Mouse (Mus musculus) intestine, embryonic 14.5 days (tissue): Measurements from ENCODE around the gene Prkg1. TPM values are rescaled to one million over a fixed set of nuclear protein-coding genes. Genes with fewer than 3 reads are reported as not detected.

ENCODE experiments used
- ATAC-seq: fragments of 200-750 bp; cut with Nextera tagmentation; replicated peaks from 2 replicates; pipeline ENCODE4 v1.8.0; 2017; ENCODE audit warnings: low read depth, moderate number of reproducible peaks, moderate TSS enrichment, moderate library complexity; ENCODE audit not compliant: low FRiP score, low TSS enrichment
- DNase-seq: peaks from one replicate; pipeline ENCODE4 v3.0.0-alpha.2; 2018; ENCODE audit warnings: low spot score
- H3K27ac ChIP-seq: fragments of 300-500 bp; sonication (generic); 2 replicates; pipeline ENCODE4 v1.5.1; 2014; ENCODE audit warnings: low read depth, mild to moderate bottlenecking, control low read depth
- H3K27me3 ChIP-seq: fragments of 300-500 bp; sonication (generic); replicated peaks from 2 replicates; pipeline ENCODE4 v1.6.1; 2014; ENCODE audit warnings: low read length, control low read depth; ENCODE audit not compliant: control insufficient read depth, insufficient read depth
- H3K36me3 ChIP-seq: fragments of 300-500 bp; sonication (generic); 2 replicates; pipeline ENCODE4 v1.6.1; 2014; ENCODE audit warnings: low read length, control low read depth; ENCODE audit not compliant: control insufficient read depth, insufficient read depth
- H3K4me1 ChIP-seq: fragments of 300-500 bp; sonication (generic); replicated peaks from 2 replicates; pipeline ENCODE4 v1.6.1; 2014; ENCODE audit warnings: low read length, control low read depth, mixed read lengths; ENCODE audit not compliant: control insufficient read depth, insufficient read depth
- H3K4me2 ChIP-seq: fragments of 300-500 bp; sonication (generic); 2 replicates; pipeline ENCODE4 v1.6.1; 2014; ENCODE audit warnings: low read length
- H3K4me3 ChIP-seq: fragments of 300-500 bp; sonication (generic); 2 replicates; pipeline ENCODE4 v1.5.1; 2014; ENCODE audit warnings: low read depth, low read length, control low read depth, mixed read lengths
- H3K9ac ChIP-seq: fragments of 300-500 bp; sonication (generic); 2 replicates; pipeline ENCODE4 v1.6.1; 2014; ENCODE audit warnings: mild to moderate bottlenecking, low read length
- H3K9me3 ChIP-seq: fragments of 300-500 bp; sonication (generic); 2 replicates; pipeline ENCODE4 v1.6.1; 2016; ENCODE audit warnings: low read length, control low read depth; ENCODE audit not compliant: control insufficient read depth
- WGBS: fragments of 180-500 bp; shearing (Covaris S2); extraction: QIAGEN DNeasy Blood & Tissue Kit; methylation state at CpG from one replicate; pipeline ENCODE4 v1.1.7; 2014; 5-methylcytosine and 5-hydroxymethylcytosine counted together
- polyA plus RNA-seq: library from polyadenylated mRNA; unstranded; fragments of >200 nt; fragmentation: Nextera tagmentation; extraction: Ambion mirVana; gene quantifications from 2 replicates; pipeline ENCODE4 v1.2.1, GENCODE M21; 2014

Gene Prkg1
- polyA plus RNA-seq, 1 experiment from 2014 or later = 14.2 TPM

GRCm38 (mm10) chr19:31199583-31199982 is 565.2 kb downstream of the Prkg1 start:
- no peaks in the 10 kb centered on the region for H3K9me3 ChIP-seq
- no peaks in the 10 kb centered on the region for H3K27me3 ChIP-seq
- H3K4me3 ChIP-seq = no peak overlapping the region
- no peak for ATAC-seq
- peak overlapping the region; percentile 47; the same call in 1 of the 2 replicates for H3K27ac ChIP-seq
- peak overlapping the region; percentile 13; the same call in 1 of the 2 replicates for H3K4me2 ChIP-seq
- H3K4me1 ChIP-seq = peaks cover 4% of the 10 kb centered on the region
- no peaks in the 10 kb centered on the region for H3K36me3 ChIP-seq
- H3K9ac ChIP-seq = no peak overlapping the region
- DNase-seq = no peak
- 27% methylated on average over 5 of the region's 5 CpGs for WGBS

- Histone ChIP-seq H3K9ac (no peak overlapping the region), H3K27me3 (no peaks in the 10 kb centered on the region), H3K27ac (peak overlapping the region; percentile 57), H3K36me3 (no peaks in the 10 kb centered on the region), H3K4me3 (no peak overlapping the region), H3K4me1 (peaks cover 4% of the 10 kb centered on the region), H3K4me2 (no peak overlapping the region), H3K9me3 (no peaks in the 10 kb centered on the region)
- ATAC-seq (no peak), DNase-seq (no peak)
- WGBS = 78% methylated on average over 4 of the region's 4 CpGs
These were observed 566.4 kb downstream of the Prkg1 start for GRCm38 (mm10) chr19:31198461-31198860.

GRCm38 (mm10) chr19:31197076-31197475 is 567.8 kb downstream of the Prkg1 start:
- Histone ChIP-seq H3K9ac (no peak overlapping the region), H3K4me1 (peaks cover 4% of the 10 kb centered on the region), H3K9me3 (no peaks in the 10 kb centered on the region), H3K27ac (no peak overlapping the region), H3K27me3 (no peaks in the 10 kb centered on the region), H3K4me2 (no peak overlapping the region), H3K36me3 (no peaks in the 10 kb centered on the region), H3K4me3 (no peak overlapping the region)
- 92% methylated on average over 6 of the region's 6 CpGs for WGBS
- no peak for ATAC-seq
- DNase-seq = no peak

- Histone ChIP-seq H3K27me3 (no peaks in the 10 kb centered on the region), H3K9me3 (no peaks in the 10 kb centered on the region), H3K4me2 (no peak overlapping the region), H3K9ac (no peak overlapping the region), H3K4me3 (no peak overlapping the region), H3K27ac (no peak overlapping the region), H3K4me1 (no peaks in the 10 kb centered on the region), H3K36me3 (no peaks in the 10 kb centered on the region)
- whole genome bisulfite sequencing = 86% methylated on average over 6 of the region's 6 CpGs
- no peak for DNase-seq
- ATAC-seq = no peak
These were observed 576.1 kb downstream of the Prkg1 start for GRCm38 (mm10) chr19:31188559-31189218.

- H3K4me1 ChIP-seq = no peaks in the 10 kb centered on the region
- no peaks in the 10 kb centered on the region for H3K27me3 ChIP-seq
- H3K4me3 ChIP-seq = no peak overlapping the region
- DNase-seq = no peak
- no peak for ATAC-seq
- 85% methylated on average over 4 of the region's 4 CpGs for WGBS
- H3K4me2 ChIP-seq = no peak overlapping the region
- H3K9me3 ChIP-seq = no peaks in the 10 kb centered on the region
- H3K27ac ChIP-seq = no peak overlapping the region
- no peak overlapping the region for H3K9ac ChIP-seq
- no peaks in the 10 kb centered on the region for H3K36me3 ChIP-seq
These were observed 584.1 kb downstream of the Prkg1 start for GRCm38 (mm10) chr19:31180757-31181156.

- Histone ChIP-seq H3K9ac (no peak overlapping the region), H3K4me3 (no peak overlapping the region), H3K27ac (no peak overlapping the region), H3K27me3 (no peaks in the 10 kb centered on the region), H3K36me3 (no peaks in the 10 kb centered on the region), H3K4me1 (no peaks in the 10 kb centered on the region), H3K9me3 (no peaks in the 10 kb centered on the region), H3K4me2 (no peak overlapping the region)
- DNase-seq (no peak), ATAC-seq (no peak)
- 81% methylated on average over 8 of the region's 8 CpGs for WGBS
These were observed 587.4 kb downstream of the Prkg1 start for GRCm38 (mm10) chr19:31177279-31177922.

GRCm38 (mm10) chr19:31170985-31171384 is 593.8 kb downstream of the Prkg1 start:
- Histone ChIP-seq H3K9me3 (no peaks in the 10 kb centered on the region), H3K4me3 (no peak overlapping the region), H3K4me1 (no peaks in the 10 kb centered on the region), H3K36me3 (no peaks in the 10 kb centered on the region), H3K9ac (no peak overlapping the region), H3K27ac (no peak overlapping the region), H3K27me3 (no peaks in the 10 kb centered on the region), H3K4me2 (no peak overlapping the region)
- WGBS = 36% methylated on average over 1 of the region's 1 CpGs
- no peak for ATAC-seq
- DNase-seq = no peak

- 70% methylated on average over 6 of the region's 6 CpGs for WGBS
- Histone ChIP-seq H3K4me2 (no peak overlapping the region), H3K36me3 (no peaks in the 10 kb centered on the region), H3K27ac (no peak overlapping the region), H3K9me3 (no peaks in the 10 kb centered on the region), H3K4me1 (peaks cover 4% of the 10 kb centered on the region; the same call in 1 of the 2 replicates), H3K4me3 (no peak overlapping the region), H3K9ac (no peak overlapping the region), H3K27me3 (no peaks in the 10 kb centered on the region)
- DNase-seq (no peak), ATAC-seq (no peak)
These were observed 605.8 kb downstream of the Prkg1 start for GRCm38 (mm10) chr19:31158944-31159460.
